Comparison of ENCODE assay signal across 13 mouse cellular contexts in the genomic region with DNA sequence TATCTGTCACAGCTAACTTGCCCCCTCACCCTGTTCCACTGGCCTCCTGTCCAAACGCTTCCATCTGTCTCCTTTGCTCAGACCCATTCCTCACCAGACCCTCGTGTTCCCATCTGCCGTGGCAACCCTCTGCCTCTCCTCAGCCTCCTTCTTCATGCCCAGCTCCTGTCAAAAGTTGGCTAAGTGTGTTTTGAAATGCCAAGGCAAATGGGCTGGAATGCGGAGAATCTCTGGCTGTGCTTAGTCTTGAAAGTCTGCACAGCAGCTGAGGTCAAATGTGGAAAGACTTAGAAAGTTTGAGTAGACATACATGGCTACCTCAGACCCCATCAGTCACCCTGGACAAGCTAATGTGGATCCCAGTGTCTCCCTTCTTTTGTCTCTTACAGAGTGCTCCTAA. TPM values are rescaled to one million over a fixed set of nuclear protein-coding genes. Genes with fewer than 3 reads are reported as not detected.
DNase-seq lines count a peak whose midpoint lies in the region; TF ChIP-seq lines count a peak whose summit lies in the region.
"Had no signal": no experiment of that assay in that cellular context is flagged by ENCODE, and none has a peak within 500 bp of the region (broad histone marks: within the 10 kb centered on the region; RNA-seq: fewer than 3 reads in every experiment).

No protein-coding gene starts in this region.

- WGBS in cerebellum, adult 2 months: 64% methylated on average over 4 of the region's 4 CpGs
- 21% methylated on average over 4 of the region's 4 CpGs for WGBS in heart, embryonic 10.5 days

- peaks cover 19% of the 10 kb centered on the region; the same call in 1 of the 2 replicates for H3K36me3 ChIP-seq in heart, embryonic 10.5 days
- H3K36me3 ChIP-seq: intestine, embryonic 15.5 days; liver, embryonic 13.5 days; neural tube, embryonic 12.5 days had no signal

- peaks cover 9% of the 10 kb centered on the region for H3K4me1 ChIP-seq in cerebellum, adult 2 months (ENCODE audit: control insufficient read depth, insufficient read depth, low read length)
- H3K4me1 ChIP-seq in heart, embryonic 10.5 days: peaks cover 43% of the 10 kb centered on the region
- H3K4me1 ChIP-seq: intestine, embryonic 15.5 days; liver, embryonic 13.5 days; neural tube, embryonic 12.5 days had no signal

- no peak for TF ChIP-seq CTCF in cerebellum, adult 2 months (IDR thresholded peaks at IDR 0.05; ENCODE audit: borderline replicate concordance, insufficient read depth, low read depth, low read length)
- TF ChIP-seq CTCF in brain, embryonic 14.5 days (IDR thresholded peaks at IDR 0.05; ENCODE audit: borderline replicate concordance, extremely low read depth, insufficient read depth, insufficient read length): no peak

- H3K9me3 ChIP-seq in heart, embryonic 10.5 days: no peaks in the 10 kb centered on the region
- H3K9me3 ChIP-seq: intestine, embryonic 15.5 days; liver, embryonic 13.5 days; neural tube, embryonic 12.5 days had no signal

- H3K27me3 ChIP-seq in cerebellum, adult 2 months (ENCODE audit: control insufficient read depth, insufficient read depth, low read length): no peaks in the 10 kb centered on the region
- H3K27me3 ChIP-seq in heart, embryonic 10.5 days (ENCODE audit: insufficient read depth, poor library complexity, severe bottlenecking): no peaks in the 10 kb centered on the region
- H3K27me3 ChIP-seq: intestine, embryonic 15.5 days; liver, embryonic 13.5 days; neural tube, embryonic 12.5 days had no signal

- intact Hi-C loops in heart, postnatal 25 days (cut with DNase I): no loop called here

- no peak for TF ChIP-seq POLR2A in cerebellum, adult 2 months (IDR thresholded peaks at IDR 0.05; ENCODE audit: borderline replicate concordance, insufficient read depth, low read length)
- no peak for TF ChIP-seq POLR2A in brain, embryonic 14.5 days (IDR thresholded peaks at IDR 0.05; ENCODE audit: borderline replicate concordance, extremely low read depth, insufficient read depth, insufficient read length, poor library complexity, severe bottlenecking)

- peak; percentile 45 to 53 for DNase-seq in cerebellum, postnatal 14 days
- DNase-seq in cerebellum, adult 2 months: no peak
- peak; percentile 77 for DNase-seq in heart, embryonic 10.5 days (ENCODE audit: low spot score)
- DNase-seq in heart, postnatal 25 days (ENCODE audit: low spot score): no peak
- DNase-seq in brain, embryonic 14.5 days (ENCODE audit: low read depth): peak; percentile 54
- peak; percentile 19 for DNase-seq in heart, postnatal 4 days
- no peak for DNase-seq in adrenal gland, adult 2 months
- no peak for DNase-seq in neural tube, embryonic 10.5 days (ENCODE audit: extremely low spot score, low spot score)
- DNase-seq: cerebellum, postnatal 25 days; kidney, postnatal 25 days; liver, embryonic 13.5 days had no signal

- H3K4me3 ChIP-seq in cerebellum, adult 2 months (replicated peaks; ENCODE audit: insufficient read depth, low read depth, low read length): no peak overlapping the region
- H3K4me3 ChIP-seq in heart, embryonic 10.5 days: no peak overlapping the region
- H3K4me3 ChIP-seq: intestine, embryonic 15.5 days; liver, embryonic 13.5 days; neural tube, embryonic 12.5 days had no signal

- H3K27ac ChIP-seq in cerebellum, adult 2 months (ENCODE audit: insufficient read depth, low read length): no peak overlapping the region
- peak overlapping the region; percentile 85 for H3K27ac ChIP-seq in heart, embryonic 10.5 days
- H3K27ac ChIP-seq: intestine, embryonic 15.5 days; liver, embryonic 13.5 days; neural tube, embryonic 12.5 days had no signal

RNA-seq across cellular contexts. Expression of gene Cap2, which starts 21.1 kb away (rescaled TPM):
- polyA plus RNA-seq in cerebellum, adult 2 months (2012; rRNA removed): 80.4 and 94.3 TPM in 2 replicates
- 101 and 175 TPM in 2 replicates for polyA plus RNA-seq in heart, embryonic 10.5 days (2016; fragmentation: Nextera tagmentation; extraction: Ambion mirVana)
- 100 to 1,000 TPM; 133 to 155 TPM for total RNA-seq in heart, postnatal 25 days (2021)
- polyA plus RNA-seq in brain, embryonic 14.5 days (2012; rRNA removed): 13.0 and 18.3 TPM in 2 replicates
- total RNA-seq in heart, postnatal 4 days (2021): 100 to 1,000 TPM; 182 to 185 TPM
- 1 to 10 TPM; 4.3 to 4.7 TPM for total RNA-seq in adrenal gland, adult 2 months (2021)
- 0.81 and 2.4 TPM in 2 replicates for polyA plus RNA-seq in adrenal gland, adult 2 months (2012; rRNA removed)

Comparison
In these comparisons a context has a peak if more than half of its experiments do, and no peak if none do; other contexts are left out.
1. DNase-seq: peak in cerebellum, postnatal 14 days (2 of 2), heart, embryonic 10.5 days (single experiment), brain, embryonic 14.5 days (single experiment) and heart, postnatal 4 days (single experiment); none in cerebellum, adult 2 months (0 of 2), heart, postnatal 25 days (single experiment), adrenal gland, adult 2 months (single experiment) and neural tube, embryonic 10.5 days (single experiment).